Mouse (Mus musculus): ENCODE data around the gene Helt. TPM values are rescaled to one million over a fixed set of nuclear protein-coding genes. Genes with fewer than 3 reads are reported as not detected.

The Helt gene
- not detected in 2 replicates for total RNA-seq (2017)

- ATAC-seq (replicated peaks in 1 of 2; ENCODE audit: insufficient read depth in 1 of 2, low FRiP score in 2 of 2, low TSS enrichment in 1 of 2, low read depth in 1 of 2, poor library complexity in 2 of 2, severe bottlenecking in 2 of 2), result no peak
These were observed at the start of gene Helt for GRCm38 (mm10) chr8:46294181-46294892. Gene Helt (minus strand): TSS chr8:46294671.

GRCm38 (mm10) chr8:46342272-46342671 lies 47.8 kb upstream of the Helt start:
- no peak for ATAC-seq (replicated peaks in 1 of 2; ENCODE audit: insufficient read depth in 1 of 2, low FRiP score in 2 of 2, low TSS enrichment in 1 of 2, low read depth in 1 of 2, poor library complexity in 2 of 2, severe bottlenecking in 2 of 2)

DNA sequence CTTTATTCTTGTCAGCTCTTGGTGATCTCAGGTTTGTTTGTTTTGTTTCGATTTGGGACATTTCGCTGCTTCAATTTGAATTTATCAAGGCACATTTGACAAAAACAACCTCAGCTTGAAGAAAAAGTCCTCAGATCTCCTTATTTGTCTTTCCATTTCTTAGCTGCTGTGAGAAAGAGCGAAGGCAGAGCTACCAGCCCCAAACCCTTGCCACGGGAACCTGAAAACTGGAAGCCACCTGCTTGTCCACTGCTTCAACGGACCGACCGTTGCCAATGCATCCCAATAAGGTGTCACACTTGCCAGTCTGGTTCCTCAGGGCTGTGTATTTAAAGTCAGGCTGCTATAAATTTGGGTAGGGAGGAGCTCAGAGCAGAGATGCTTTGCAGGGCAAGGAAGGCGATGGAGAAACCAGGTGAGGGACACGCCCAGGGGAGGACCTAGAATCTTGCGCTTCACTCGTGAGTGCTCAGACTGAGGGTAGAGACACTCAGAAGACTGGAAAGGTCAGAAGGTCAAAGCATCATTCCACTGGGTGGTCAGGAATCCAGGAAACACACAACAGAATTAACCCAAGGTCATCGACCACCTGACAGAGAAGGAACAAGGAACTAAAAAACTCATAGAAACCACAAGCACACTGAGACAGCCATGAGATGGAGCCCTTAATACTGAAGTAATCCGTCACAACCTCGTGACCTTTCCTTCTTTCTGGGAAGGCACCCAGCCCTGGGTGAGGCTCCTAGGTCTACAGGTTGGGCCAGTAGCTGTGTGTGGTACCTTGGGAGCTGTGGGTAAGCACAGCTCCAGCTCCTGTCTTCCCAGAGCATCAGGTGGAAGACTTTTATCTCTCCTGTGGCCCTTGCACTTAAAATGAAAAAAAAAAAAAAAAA lies 46.2 kb upstream of the Helt start:
- peak in 1 of 2 experiments; percentile 29; a peak in 1 of 4 replicates for ATAC-seq (replicated peaks in 1 of 2; ENCODE audit: insufficient read depth in 1 of 2, low FRiP score in 2 of 2, low TSS enrichment in 1 of 2, low read depth in 1 of 2, poor library complexity in 2 of 2, severe bottlenecking in 2 of 2)

DNA sequence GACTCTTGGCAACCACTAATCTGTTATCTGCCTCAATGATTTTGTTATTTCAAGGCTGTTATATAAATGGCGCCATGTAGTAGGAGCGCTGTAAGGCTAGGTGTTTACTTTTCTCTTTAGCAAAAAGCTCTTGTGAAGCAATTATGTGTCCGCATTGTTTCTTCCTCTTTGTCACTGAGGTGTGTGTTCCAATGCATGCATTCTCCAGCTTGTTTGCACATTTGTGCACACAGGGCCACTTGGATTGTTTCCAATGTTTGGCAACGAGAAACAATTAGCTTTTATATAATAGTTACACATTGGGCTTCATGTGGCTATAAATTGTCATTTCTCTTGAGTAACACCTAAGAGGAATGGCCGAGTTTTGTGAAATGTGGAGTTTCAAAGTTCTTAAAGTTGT lies 44.8 kb upstream of the Helt start:
- no peak for ATAC-seq (replicated peaks in 1 of 2; ENCODE audit: insufficient read depth in 1 of 2, low FRiP score in 2 of 2, low TSS enrichment in 1 of 2, low read depth in 1 of 2, poor library complexity in 2 of 2, severe bottlenecking in 2 of 2)

DNA sequence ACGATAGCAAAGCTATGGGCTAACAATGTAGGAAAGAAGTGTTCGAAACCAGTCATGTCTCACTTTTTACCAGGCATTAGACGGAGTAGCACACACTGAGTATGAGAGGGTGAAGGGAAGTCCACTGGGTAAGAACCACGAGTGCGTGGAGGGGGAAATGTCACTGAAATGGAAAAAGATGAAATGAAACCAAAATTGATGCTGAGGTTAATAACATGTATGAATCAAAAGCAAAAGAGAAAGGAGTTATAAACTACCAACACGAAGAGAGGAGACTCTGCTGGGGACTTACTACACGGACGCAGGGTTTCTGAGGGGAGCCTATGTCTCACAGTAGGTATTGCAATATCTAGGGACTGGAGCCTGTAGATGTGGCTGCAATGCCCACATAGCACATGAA lies 41.9 kb upstream of the Helt start:
- ATAC-seq (replicated peaks in 1 of 2; ENCODE audit: insufficient read depth in 1 of 2, low FRiP score in 2 of 2, low TSS enrichment in 1 of 2, low read depth in 1 of 2, poor library complexity in 2 of 2, severe bottlenecking in 2 of 2), result peak; percentile 53 to 67

- no peak for ATAC-seq (replicated peaks in 1 of 2; ENCODE audit: insufficient read depth in 1 of 2, low FRiP score in 2 of 2, low TSS enrichment in 1 of 2, low read depth in 1 of 2, poor library complexity in 2 of 2, severe bottlenecking in 2 of 2)
These were observed 38.1 kb upstream of the Helt start for GRCm38 (mm10) chr8:46332389-46333061.

DNA sequence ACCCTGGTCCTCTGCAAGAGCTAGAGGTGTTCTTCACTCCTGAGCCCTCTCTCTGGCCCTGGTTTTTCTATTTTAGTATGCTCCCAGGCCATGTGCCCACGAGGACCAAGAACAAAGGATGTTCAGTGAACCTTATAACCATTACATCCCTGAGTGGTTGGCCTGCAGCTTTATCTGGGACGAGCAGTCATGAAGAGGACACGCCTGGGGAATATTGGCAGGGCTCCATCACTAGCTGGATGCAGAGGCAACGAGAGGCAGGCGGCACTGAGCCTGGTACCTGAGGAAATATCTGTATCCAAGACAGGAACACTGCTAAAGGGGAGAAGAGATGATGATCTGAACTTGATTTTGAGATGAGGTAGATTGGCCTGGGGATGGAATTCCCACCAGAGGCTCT lies 37.3 kb upstream of the Helt start:
- no peak for ATAC-seq (replicated peaks in 1 of 2; ENCODE audit: insufficient read depth in 1 of 2, low FRiP score in 2 of 2, low TSS enrichment in 1 of 2, low read depth in 1 of 2, poor library complexity in 2 of 2, severe bottlenecking in 2 of 2)

DNA sequence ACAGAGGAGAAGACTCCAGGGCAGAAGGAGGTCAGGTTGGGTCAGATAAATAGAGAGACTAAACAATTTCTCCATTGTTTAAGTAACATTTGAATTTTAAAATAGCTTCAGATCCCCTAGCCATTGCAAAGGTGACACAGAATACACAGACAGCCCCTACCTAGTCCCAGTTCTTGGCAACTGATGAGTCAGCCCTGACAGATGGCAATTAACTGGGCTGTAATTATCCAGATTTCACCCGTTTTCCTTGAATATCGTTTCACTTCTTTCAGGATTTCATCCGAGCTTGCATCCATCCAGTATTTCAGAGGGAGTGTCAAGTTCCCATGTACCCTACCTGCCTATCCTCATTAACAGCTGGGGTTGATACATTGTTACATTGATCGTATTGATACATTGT lies 34.9 kb upstream of the Helt start:
- ATAC-seq (replicated peaks in 1 of 2; ENCODE audit: insufficient read depth in 1 of 2, low FRiP score in 2 of 2, low TSS enrichment in 1 of 2, low read depth in 1 of 2, poor library complexity in 2 of 2, severe bottlenecking in 2 of 2), result no peak

- no peak for ATAC-seq (replicated peaks in 1 of 2; ENCODE audit: insufficient read depth in 1 of 2, low FRiP score in 2 of 2, low TSS enrichment in 1 of 2, low read depth in 1 of 2, poor library complexity in 2 of 2, severe bottlenecking in 2 of 2)
These were observed 32.8 kb upstream of the Helt start for GRCm38 (mm10) chr8:46327284-46327683.

DNA sequence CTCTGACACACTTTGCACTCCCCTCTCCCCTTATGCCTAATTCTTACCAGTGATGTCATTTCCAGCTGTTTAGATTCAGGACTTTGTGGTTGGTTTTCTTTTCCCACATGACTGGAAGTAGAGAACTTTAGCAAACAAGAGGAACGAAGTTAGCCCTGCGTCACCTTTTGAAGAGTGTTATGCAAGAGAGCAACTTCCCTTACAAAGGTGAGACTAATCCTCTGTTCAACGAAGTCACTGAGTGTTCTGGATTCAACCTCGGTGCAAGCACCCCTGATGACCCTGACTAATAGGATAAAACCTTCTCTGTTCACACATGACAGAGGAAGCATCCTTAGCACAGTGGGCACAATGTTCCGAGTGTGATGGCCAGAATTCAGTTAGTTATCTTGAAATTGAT lies 32.2 kb upstream of the Helt start:
- ATAC-seq (replicated peaks in 1 of 2; ENCODE audit: insufficient read depth in 1 of 2, low FRiP score in 2 of 2, low TSS enrichment in 1 of 2, low read depth in 1 of 2, poor library complexity in 2 of 2, severe bottlenecking in 2 of 2), result peak in 1 of 2 experiments; percentile 50; a peak in 1 of 4 replicates

GRCm38 (mm10) chr8:46324676-46325075 lies 30.2 kb upstream of the Helt start:
- no peak for ATAC-seq (replicated peaks in 1 of 2; ENCODE audit: insufficient read depth in 1 of 2, low FRiP score in 2 of 2, low TSS enrichment in 1 of 2, low read depth in 1 of 2, poor library complexity in 2 of 2, severe bottlenecking in 2 of 2)

GRCm38 (mm10) chr8:46323672-46324191 lies 29.3 kb upstream of the Helt start:
- ATAC-seq (replicated peaks in 1 of 2; ENCODE audit: insufficient read depth in 1 of 2, low FRiP score in 2 of 2, low TSS enrichment in 1 of 2, low read depth in 1 of 2, poor library complexity in 2 of 2, severe bottlenecking in 2 of 2), result 0 out of 4 replicates have a peak, but pooled peaks of 1 of the 2 experiments have one; percentile 12

- no peak for ATAC-seq (replicated peaks in 1 of 2; ENCODE audit: insufficient read depth in 1 of 2, low FRiP score in 2 of 2, low TSS enrichment in 1 of 2, low read depth in 1 of 2, poor library complexity in 2 of 2, severe bottlenecking in 2 of 2)
These were observed 28.4 kb upstream of the Helt start for GRCm38 (mm10) chr8:46322833-46323232.

DNA sequence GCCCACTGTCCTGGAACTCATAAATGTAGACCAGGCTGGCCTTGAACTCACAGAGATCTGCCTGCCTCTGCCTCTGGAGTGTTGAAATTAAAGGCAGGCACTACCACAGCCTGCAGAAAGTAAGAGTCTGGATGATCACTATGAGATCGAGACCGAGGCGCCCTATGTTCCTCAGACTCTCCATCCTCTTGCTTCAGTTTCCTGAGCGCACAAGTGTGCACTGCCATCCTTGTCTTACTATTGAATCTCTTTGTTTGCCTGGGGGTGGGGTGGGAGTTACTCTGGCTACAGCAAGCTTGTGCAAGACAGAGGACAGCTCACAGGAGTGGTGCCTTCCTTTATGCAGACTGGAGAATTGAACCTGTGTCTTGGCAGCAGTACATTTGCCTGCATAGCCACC lies 27.9 kb upstream of the Helt start:
- ATAC-seq (replicated peaks in 1 of 2; ENCODE audit: insufficient read depth in 1 of 2, low FRiP score in 2 of 2, low TSS enrichment in 1 of 2, low read depth in 1 of 2, poor library complexity in 2 of 2, severe bottlenecking in 2 of 2), result no peak

- no peak for ATAC-seq (replicated peaks in 1 of 2; ENCODE audit: insufficient read depth in 1 of 2, low FRiP score in 2 of 2, low TSS enrichment in 1 of 2, low read depth in 1 of 2, poor library complexity in 2 of 2, severe bottlenecking in 2 of 2)
These were observed 24.3 kb upstream of the Helt start for GRCm38 (mm10) chr8:46318802-46319201.

GRCm38 (mm10) chr8:46317161-46317560 lies 22.7 kb upstream of the Helt start:
- ATAC-seq (replicated peaks in 1 of 2; ENCODE audit: insufficient read depth in 1 of 2, low FRiP score in 2 of 2, low TSS enrichment in 1 of 2, low read depth in 1 of 2, poor library complexity in 2 of 2, severe bottlenecking in 2 of 2), result no peak

GRCm38 (mm10) chr8:46313798-46314197 lies 19.3 kb upstream of the Helt start:
- no peak for ATAC-seq (replicated peaks in 1 of 2; ENCODE audit: insufficient read depth in 1 of 2, low FRiP score in 2 of 2, low TSS enrichment in 1 of 2, low read depth in 1 of 2, poor library complexity in 2 of 2, severe bottlenecking in 2 of 2)

DNA sequence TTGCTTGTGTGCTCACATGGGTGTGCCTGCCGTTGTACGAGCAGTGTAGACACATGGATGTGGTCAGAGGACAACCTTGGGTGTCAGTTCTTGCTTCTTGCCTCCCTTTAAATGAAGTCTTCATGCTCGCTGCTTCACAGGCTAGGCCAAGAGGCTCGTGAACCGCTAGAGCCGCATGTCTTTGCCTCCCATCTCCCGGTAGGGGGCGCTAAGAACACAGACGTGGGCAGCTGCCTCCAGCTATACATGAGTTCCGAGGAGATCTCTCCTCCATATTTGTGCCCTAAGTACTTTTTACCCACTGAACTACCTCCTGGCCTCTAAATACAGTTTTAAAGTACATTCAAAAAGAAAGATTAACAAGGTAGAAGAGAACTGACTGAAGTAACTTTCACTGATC lies 16.7 kb upstream of the Helt start:
- ATAC-seq (replicated peaks in 1 of 2; ENCODE audit: insufficient read depth in 1 of 2, low FRiP score in 2 of 2, low TSS enrichment in 1 of 2, low read depth in 1 of 2, poor library complexity in 2 of 2, severe bottlenecking in 2 of 2), result peak; percentile 90 to 97
